Mouse (Mus musculus): ENCODE results near the gene Kansl2.

DNA sequence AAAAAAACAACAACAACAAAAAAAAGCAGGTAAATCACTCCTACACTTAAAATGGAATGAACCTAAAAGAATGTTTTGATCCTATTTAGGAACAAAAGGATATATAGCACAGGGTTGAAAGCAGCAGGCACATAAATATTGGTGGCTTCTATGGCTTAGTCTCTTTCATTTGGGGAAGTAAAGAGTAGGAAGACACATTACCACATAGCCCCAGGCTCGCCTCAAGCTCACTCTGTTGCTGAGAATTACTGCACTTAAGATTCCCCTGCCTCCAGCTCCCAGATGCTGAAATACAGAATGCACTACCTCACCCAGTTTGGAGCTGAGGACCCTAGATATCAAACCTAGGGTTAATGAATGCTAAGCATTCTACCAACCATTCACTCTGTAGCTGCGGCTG, 18.7 kb upstream of the Kansl2 start:
- no peak for TF ChIP-seq POLR2A (IDR thresholded peaks at IDR 0.05; ENCODE audit: control insufficient read depth, low read depth, low read length)
- no peak for TF ChIP-seq CTCF (IDR thresholded peaks at IDR 0.05; ENCODE audit: control insufficient read depth, insufficient read depth, insufficient replicate concordance, low read depth, low read length)

Data from testis, adult 2 months (tissue).